Mouse (Mus musculus): ENCODE data around the gene Ripor3. TPM values are rescaled to one million over a fixed set of nuclear protein-coding genes. Genes with fewer than 3 reads are reported as not detected.

Gene Ripor3
- polyA plus RNA-seq, 1 experiment from 2014 or later: 7.7 TPM

DNA sequence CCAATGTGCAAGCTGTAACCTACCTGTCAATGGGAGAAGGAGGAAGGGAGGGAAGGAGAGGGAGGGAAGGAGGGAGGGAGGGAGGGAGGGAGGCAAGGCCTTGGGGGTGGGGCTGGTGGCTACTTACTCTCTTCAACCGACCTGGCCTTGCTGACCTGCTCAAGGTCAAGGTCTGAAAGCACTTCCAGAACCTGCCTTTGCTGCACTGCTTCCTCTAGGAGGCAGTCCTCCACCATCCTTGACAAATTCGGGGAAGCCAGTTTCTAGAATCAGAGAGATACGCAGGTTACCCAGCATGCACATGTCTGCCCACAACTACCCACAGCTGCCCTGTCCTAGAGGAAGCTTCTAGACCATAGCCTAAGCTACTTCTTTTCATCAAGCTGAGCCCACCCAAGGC, 25.5 kb downstream of the Ripor3 start:
- no peak overlapping the region for H3K4me2 ChIP-seq
- H3K27me3 ChIP-seq: no peaks in the 10 kb centered on the region
- no peak overlapping the region for H3K4me3 ChIP-seq
- H3K27ac ChIP-seq: no peak overlapping the region
- H3K9ac ChIP-seq: no peak overlapping the region
- peaks cover 11% of the 10 kb centered on the region for H3K36me3 ChIP-seq
- WGBS: 31% methylated on average over 3 of the region's 3 CpGs
- H3K4me1 ChIP-seq: peaks cover 30% of the 10 kb centered on the region
- no peak for ATAC-seq (ENCODE audit: insufficient number of reproducible peaks, insufficient read depth, low FRiP score, low TSS enrichment, low read depth)
- H3K9me3 ChIP-seq: no peaks in the 10 kb centered on the region

DNA sequence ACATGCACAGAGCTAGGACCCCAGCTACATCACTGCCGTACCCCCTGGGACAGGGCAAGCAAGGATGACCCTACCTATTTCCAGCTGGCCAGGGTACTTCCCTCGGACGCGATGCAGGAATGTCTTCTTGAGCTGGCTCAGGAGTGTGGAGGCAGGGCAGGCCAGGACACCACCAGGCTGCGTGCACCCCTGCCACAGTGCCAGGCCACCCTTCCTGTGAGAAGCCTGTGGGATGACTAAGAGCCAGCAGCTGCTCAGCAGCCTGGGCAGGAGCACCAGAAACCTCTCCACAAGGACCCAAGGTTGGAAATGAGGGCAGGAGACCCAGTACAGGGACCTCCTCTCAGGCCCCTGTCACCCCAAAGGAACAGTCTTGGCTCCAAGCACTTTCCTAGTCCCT, 26.0 kb downstream of the Ripor3 start:
- H3K4me2 ChIP-seq: no peak overlapping the region
- H3K4me1 ChIP-seq: peaks cover 25% of the 10 kb centered on the region
- no peak for ATAC-seq (ENCODE audit: insufficient number of reproducible peaks, insufficient read depth, low FRiP score, low TSS enrichment, low read depth)
- no peak overlapping the region for H3K27ac ChIP-seq
- no peaks in the 10 kb centered on the region for H3K27me3 ChIP-seq
- 73% methylated on average over 5 of the region's 5 CpGs for WGBS
- H3K36me3 ChIP-seq: peaks cover 17% of the 10 kb centered on the region
- H3K4me3 ChIP-seq: no peak overlapping the region
- no peaks in the 10 kb centered on the region for H3K9me3 ChIP-seq
- no peak overlapping the region for H3K9ac ChIP-seq

DNA sequence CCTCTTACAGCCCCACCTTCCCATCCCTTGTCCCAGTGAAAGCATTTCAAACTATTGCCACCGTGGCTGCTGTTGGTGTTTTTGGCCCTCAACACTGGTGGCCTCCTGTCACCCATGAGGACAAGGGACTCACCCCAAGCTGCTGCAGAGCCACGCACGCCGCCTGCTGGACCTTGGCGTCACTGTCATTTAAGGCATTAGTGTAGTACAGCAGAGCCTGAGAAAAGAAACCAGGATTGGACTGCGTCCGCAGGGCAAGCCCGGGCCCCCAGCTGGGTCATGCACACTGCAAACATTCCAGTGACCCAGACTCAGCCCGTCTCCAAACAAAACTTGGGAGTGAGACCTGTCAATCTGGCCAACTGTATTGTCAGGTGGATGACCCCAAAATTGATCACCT, 27.8 kb downstream of the Ripor3 start:
- 56% methylated on average over 9 of the region's 9 CpGs for WGBS
- no peaks in the 10 kb centered on the region for H3K9me3 ChIP-seq
- H3K4me3 ChIP-seq: no peak overlapping the region
- peaks cover 33% of the 10 kb centered on the region for H3K36me3 ChIP-seq
- no peak overlapping the region for H3K4me2 ChIP-seq
- peaks cover 10% of the 10 kb centered on the region for H3K4me1 ChIP-seq
- no peaks in the 10 kb centered on the region for H3K27me3 ChIP-seq
- H3K27ac ChIP-seq: no peak overlapping the region
- H3K9ac ChIP-seq: no peak overlapping the region
- no peak for ATAC-seq (ENCODE audit: insufficient number of reproducible peaks, insufficient read depth, low FRiP score, low TSS enrichment, low read depth)

DNA sequence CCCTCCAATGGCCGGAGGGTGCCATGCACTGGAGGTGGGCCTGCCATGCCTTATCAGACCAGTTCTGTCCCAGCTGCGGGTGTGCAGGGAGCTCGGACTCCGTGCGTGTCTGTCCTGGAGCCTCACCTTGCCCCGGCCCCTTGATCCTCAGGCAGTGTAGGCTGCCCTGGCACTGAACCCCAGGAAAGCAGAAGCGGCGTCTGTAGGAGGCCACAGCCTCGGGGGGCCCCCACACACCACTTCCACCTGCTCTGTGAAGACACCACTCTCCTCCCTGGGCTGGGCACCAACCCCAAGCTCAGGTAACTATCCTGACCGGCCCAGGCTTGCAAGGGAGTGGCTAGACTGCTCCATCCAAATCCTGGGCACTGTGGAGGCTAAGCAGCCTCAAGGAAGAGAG, 30.0 kb downstream of the Ripor3 start:
- no peak for ATAC-seq (ENCODE audit: insufficient number of reproducible peaks, insufficient read depth, low FRiP score, low TSS enrichment, low read depth)
- H3K27me3 ChIP-seq: no peaks in the 10 kb centered on the region
- H3K4me3 ChIP-seq: no peak overlapping the region
- H3K36me3 ChIP-seq: peaks cover 55% of the 10 kb centered on the region
- no peak overlapping the region for H3K9ac ChIP-seq
- H3K27ac ChIP-seq: no peak overlapping the region
- H3K4me2 ChIP-seq: no peak overlapping the region
- no peaks in the 10 kb centered on the region for H3K4me1 ChIP-seq
- no peaks in the 10 kb centered on the region for H3K9me3 ChIP-seq
- 80% methylated on average over 10 of the region's 10 CpGs for WGBS

DNA sequence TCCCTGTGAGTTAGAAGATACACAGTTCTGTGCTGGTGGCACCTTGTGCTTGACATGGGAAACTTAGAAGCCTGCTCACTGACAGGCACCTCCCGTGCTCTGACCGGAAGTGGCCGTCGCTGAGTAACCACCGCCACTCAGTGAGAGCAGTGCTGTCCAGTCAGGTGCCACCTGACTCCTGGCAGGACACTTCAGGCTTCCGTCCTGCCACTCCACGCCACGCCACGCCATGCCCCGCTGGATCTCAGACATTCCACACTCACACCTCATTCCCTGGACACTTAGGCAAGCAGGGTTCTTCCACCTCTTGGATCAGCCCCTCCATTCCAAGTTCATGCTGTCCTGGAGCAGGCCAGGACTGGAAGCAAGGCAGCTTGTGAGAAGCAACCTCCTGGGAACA, 32.1 kb downstream of the Ripor3 start:
- Histone ChIP-seq H3K4me1 (no peaks in the 10 kb centered on the region), H3K27ac (no peak overlapping the region), H3K36me3 (peaks cover 77% of the 10 kb centered on the region), H3K27me3 (no peaks in the 10 kb centered on the region), H3K4me3 (no peak overlapping the region), H3K4me2 (no peak overlapping the region), H3K9ac (no peak overlapping the region), H3K9me3 (no peaks in the 10 kb centered on the region)
- ATAC-seq (ENCODE audit: insufficient number of reproducible peaks, insufficient read depth, low FRiP score, low TSS enrichment, low read depth): no peak
- 96% methylated on average over 10 of the region's 10 CpGs for WGBS

DNA sequence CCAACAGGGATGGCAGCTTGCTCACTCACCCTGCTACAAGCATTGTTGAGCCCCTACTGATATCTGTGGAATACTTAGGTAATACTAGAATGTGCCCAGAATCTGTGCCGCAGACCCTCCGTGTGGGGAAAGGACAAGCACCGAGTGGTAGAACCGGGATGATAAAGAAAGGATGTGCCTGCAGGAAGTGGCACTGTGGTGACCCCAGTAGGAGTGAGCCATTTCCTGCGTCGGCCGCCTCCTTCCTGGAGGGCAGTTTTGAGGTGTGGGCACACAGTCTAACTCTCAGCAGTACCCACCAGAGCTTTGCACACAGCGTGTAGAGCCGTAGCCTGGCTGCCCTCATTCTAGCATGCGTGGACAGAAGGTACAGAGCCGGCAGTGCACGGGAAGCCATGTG, 34.7 kb downstream of the Ripor3 start:
- no peak overlapping the region for H3K4me3 ChIP-seq
- H3K36me3 ChIP-seq: peaks cover 95% of the 10 kb centered on the region
- H3K27ac ChIP-seq: no peak overlapping the region
- WGBS: 89% methylated on average over 12 of the region's 12 CpGs
- no peaks in the 10 kb centered on the region for H3K4me1 ChIP-seq
- H3K9me3 ChIP-seq: no peaks in the 10 kb centered on the region
- no peak for ATAC-seq (ENCODE audit: insufficient number of reproducible peaks, insufficient read depth, low FRiP score, low TSS enrichment, low read depth)
- no peak overlapping the region for H3K4me2 ChIP-seq
- no peak overlapping the region for H3K9ac ChIP-seq
- no peaks in the 10 kb centered on the region for H3K27me3 ChIP-seq

DNA sequence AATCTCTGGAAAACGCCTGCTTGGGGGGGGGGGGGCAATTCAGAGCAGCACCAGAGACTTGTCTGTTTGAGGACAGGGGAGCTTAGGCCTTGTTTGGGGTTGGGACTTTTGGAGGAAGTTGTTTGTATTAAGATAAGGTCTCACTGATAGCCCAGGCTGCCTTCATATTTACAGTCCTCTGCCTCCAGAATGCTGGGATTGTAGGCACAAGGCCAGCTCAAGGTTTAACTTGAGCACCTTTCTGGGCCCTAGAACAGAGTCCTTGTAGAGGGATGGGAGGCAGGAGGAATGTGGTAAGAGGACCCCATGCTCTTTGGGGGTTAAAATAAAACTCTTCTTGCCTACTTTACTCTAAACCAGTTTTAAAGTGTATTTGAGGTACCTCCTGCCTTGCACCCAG, 37.6 kb downstream of the Ripor3 start:
- Histone ChIP-seq H3K4me1 (no peaks in the 10 kb centered on the region), H3K9me3 (no peaks in the 10 kb centered on the region), H3K27ac (no peak overlapping the region), H3K27me3 (no peaks in the 10 kb centered on the region), H3K4me3 (no peak overlapping the region), H3K36me3 (peaks cover 98% of the 10 kb centered on the region), H3K9ac (no peak overlapping the region), H3K4me2 (no peak overlapping the region)
- WGBS: 35% methylated on average over 1 of the region's 1 CpGs
- no peak for ATAC-seq (ENCODE audit: insufficient number of reproducible peaks, insufficient read depth, low FRiP score, low TSS enrichment, low read depth)

DNA sequence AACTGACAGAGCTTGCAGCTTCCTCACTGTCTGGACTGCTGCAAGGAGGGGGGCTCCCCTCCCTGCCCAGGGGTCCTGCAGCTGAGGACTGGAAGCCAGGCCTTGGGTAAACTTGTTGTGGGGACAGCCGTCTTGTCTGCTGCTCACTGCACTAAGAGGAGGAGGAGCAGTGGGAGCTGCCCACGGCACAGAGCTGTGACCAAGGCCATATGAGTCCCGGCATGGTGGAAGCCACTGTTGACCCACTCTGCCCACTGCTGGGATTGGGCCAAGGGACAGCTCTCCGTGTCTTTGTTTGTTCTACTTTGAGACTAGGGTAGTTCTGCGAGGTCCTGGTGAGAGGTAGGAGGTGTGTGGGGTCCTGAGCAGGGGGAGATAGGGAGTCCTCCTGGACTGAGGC, 38.3 kb downstream of the Ripor3 start:
- no peaks in the 10 kb centered on the region for H3K4me1 ChIP-seq
- 84% methylated on average over 5 of the region's 5 CpGs for WGBS
- H3K36me3 ChIP-seq: peaks cover 97% of the 10 kb centered on the region
- no peaks in the 10 kb centered on the region for H3K9me3 ChIP-seq
- H3K4me3 ChIP-seq: no peak overlapping the region
- H3K27me3 ChIP-seq: no peaks in the 10 kb centered on the region
- no peak overlapping the region for H3K4me2 ChIP-seq
- no peak overlapping the region for H3K27ac ChIP-seq
- no peak for ATAC-seq (ENCODE audit: insufficient number of reproducible peaks, insufficient read depth, low FRiP score, low TSS enrichment, low read depth)
- H3K9ac ChIP-seq: no peak overlapping the region

DNA sequence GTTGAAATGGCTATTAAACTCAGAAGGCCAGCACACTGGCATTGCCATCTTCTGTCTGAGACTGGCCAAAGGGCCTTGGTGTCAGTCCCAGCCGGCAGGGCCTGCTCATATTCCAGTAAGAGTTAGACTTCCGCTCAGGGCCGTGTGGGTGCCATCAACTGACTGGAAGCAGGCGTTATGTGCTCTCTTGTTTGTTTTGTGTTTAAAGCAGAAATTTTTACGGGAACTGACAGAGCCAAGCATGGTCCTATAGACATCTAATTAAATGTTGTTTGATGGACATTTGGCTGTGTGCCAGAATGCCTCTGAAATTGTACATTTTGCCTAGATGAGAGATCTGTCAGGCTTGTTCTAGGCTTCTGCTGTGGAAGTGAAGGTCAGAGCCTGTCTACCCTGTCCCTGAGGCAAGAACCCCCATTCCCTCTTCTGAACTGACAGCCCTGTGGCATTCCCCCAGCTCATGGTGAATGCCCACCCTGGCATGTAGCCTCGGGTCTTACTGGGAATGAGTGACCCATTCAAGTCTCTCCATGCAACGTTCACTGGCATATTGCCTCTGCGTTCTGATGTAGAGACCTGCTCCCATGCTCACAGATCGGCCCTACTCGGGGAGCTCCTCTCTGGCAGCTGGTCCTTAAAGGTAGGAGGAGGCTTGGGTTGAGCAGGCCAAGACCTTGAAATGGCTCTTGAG, 40.4 kb downstream of the Ripor3 start:
- no peak for ATAC-seq (ENCODE audit: insufficient number of reproducible peaks, insufficient read depth, low FRiP score, low TSS enrichment, low read depth)
- 78% methylated on average over 10 of the region's 10 CpGs for WGBS

DNA sequence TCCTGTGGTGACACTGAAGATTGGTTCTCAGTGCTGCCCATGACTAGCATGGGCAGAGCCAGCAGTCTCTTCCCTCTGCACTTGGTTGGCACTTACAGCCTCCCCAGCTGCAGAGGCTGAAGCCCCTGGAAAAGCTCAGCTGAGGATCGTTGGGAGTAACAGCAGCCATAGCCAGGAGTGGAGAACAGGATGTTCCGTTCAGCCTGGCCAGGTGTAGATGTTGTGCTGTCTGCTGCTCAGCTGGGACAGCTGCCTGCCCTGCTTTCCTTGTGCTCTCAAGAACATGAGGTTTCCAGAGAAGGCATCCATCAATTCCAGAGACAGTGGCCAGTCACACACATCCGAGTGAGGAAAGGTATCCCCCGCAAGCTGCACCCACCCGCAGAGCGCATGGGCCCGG, 41.9 kb downstream of the Ripor3 start:
- H3K36me3 ChIP-seq: peaks cover 97% of the 10 kb centered on the region
- H3K9me3 ChIP-seq: no peaks in the 10 kb centered on the region
- H3K4me2 ChIP-seq: no peak overlapping the region
- no peaks in the 10 kb centered on the region for H3K27me3 ChIP-seq
- H3K9ac ChIP-seq: no peak overlapping the region
- 93% methylated on average over 7 of the region's 7 CpGs for WGBS
- no peaks in the 10 kb centered on the region for H3K4me1 ChIP-seq
- H3K4me3 ChIP-seq: no peak overlapping the region
- no peak for ATAC-seq (ENCODE audit: insufficient number of reproducible peaks, insufficient read depth, low FRiP score, low TSS enrichment, low read depth)
- H3K27ac ChIP-seq: no peak overlapping the region

More for the DNA sequence above, 40.4 kb downstream of the Ripor3 start:
- Histone ChIP-seq H3K27me3 (no peaks in the 10 kb centered on the region), H3K9ac (no peak overlapping the region), H3K36me3 (peaks cover 97% of the 10 kb centered on the region), H3K4me2 (no peak overlapping the region), H3K4me1 (no peaks in the 10 kb centered on the region), H3K4me3 (no peak overlapping the region), H3K9me3 (no peaks in the 10 kb centered on the region), H3K27ac (no peak overlapping the region)

DNA sequence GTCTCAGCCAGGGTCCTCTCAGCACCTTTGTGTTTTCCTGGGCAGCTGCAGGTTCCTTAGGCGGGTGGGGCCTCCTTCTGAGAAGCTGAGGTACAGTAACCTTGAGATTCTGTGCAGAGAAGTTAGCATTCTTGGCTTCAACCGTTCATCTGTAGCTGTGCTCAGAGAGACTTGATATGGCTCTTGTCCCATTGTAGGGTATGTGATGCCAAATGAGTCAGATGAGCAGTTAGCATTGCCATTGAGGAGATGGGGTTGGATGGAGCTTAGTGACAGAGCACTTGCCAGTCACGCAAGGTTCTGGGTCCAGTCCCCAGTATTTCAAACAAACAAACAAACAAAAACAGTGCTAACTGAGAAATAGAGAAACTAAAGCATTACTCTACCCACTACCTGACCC, 44.5 kb downstream of the Ripor3 start:
- Histone ChIP-seq H3K36me3 (peaks cover 76% of the 10 kb centered on the region), H3K4me3 (no peak overlapping the region), H3K27me3 (no peaks in the 10 kb centered on the region), H3K4me1 (peaks cover 5% of the 10 kb centered on the region; the same call in 1 of the 2 replicates), H3K9ac (no peak overlapping the region), H3K27ac (no peak overlapping the region), H3K4me2 (no peak overlapping the region), H3K9me3 (no peaks in the 10 kb centered on the region)
- ATAC-seq (ENCODE audit: insufficient number of reproducible peaks, insufficient read depth, low FRiP score, low TSS enrichment, low read depth): no peak
- 94% methylated on average over 3 of the region's 3 CpGs for WGBS

DNA sequence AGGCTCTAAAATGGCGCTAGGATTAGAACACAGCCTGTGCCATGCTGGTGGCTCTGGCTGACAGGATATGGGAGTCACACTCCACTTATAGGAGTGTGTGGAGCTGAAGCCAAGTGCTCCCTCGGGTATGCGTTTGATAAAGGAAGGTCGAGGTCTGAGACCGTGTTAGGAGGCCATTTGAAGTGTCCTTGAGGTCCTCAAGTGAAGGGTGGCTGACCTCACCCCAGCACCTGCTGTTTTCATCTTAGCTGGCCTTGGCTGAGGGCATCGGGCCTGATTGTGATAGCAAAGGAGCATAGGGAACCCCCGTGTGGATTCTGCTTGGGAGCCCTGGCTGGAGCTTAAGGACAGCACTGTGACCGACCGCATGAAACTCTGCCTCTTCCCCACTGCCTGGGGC, 46.1 kb downstream of the Ripor3 start:
- H3K4me2 ChIP-seq: no peak overlapping the region
- no peak overlapping the region for H3K9ac ChIP-seq
- no peaks in the 10 kb centered on the region for H3K27me3 ChIP-seq
- H3K4me3 ChIP-seq: no peak overlapping the region
- peaks cover 7% of the 10 kb centered on the region; the same call in 1 of the 2 replicates for H3K4me1 ChIP-seq
- H3K36me3 ChIP-seq: peaks cover 60% of the 10 kb centered on the region
- H3K27ac ChIP-seq: no peak overlapping the region
- WGBS: 93% methylated on average over 9 of the region's 9 CpGs
- no peak for ATAC-seq (ENCODE audit: insufficient number of reproducible peaks, insufficient read depth, low FRiP score, low TSS enrichment, low read depth)
- H3K9me3 ChIP-seq: no peaks in the 10 kb centered on the region
